Mouse (Mus musculus) thymus, postnatal 0 days (tissue): ENCODE data around the gene Msantd2. TPM values are rescaled to one million over a fixed set of nuclear protein-coding genes. Genes with fewer than 3 reads are reported as not detected.

Source experiments
- DNase-seq: peaks from one replicate; pipeline ENCODE4 v3.0.0-alpha.2; 2015; ENCODE audit warnings: low spot score
- polyA plus RNA-seq: library from polyadenylated mRNA; unstranded; fragments of >200 nt; fragmentation: Nextera tagmentation; extraction: Ambion mirVana; gene quantifications from 2 replicates; pipeline ENCODE4 v1.2.1, GENCODE M21; 2015

Msantd2 gene
- polyA plus RNA-seq, 1 experiment from 2014 or later: 16.7 TPM

DNA sequence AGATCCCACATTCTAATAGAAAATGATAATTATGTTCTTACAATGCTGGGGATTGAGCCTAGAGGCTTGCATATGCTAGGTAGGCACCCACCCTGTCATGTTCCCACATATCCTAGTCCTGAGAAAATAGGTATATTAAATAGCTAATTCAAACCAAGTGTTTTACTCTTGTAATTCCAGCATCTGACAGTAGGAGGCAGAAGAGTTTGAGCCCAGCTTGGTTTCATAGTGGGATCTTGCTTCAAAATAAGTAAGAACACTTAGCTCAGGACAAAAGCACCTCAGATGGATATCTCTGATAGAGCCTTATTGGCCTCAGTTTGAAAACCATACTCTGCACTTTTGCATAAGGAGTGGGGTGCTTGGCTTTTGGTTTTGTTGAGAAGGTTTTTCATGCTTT lies 15.2 kb downstream of the Msantd2 start:
- DNase-seq: no peak

DNA sequence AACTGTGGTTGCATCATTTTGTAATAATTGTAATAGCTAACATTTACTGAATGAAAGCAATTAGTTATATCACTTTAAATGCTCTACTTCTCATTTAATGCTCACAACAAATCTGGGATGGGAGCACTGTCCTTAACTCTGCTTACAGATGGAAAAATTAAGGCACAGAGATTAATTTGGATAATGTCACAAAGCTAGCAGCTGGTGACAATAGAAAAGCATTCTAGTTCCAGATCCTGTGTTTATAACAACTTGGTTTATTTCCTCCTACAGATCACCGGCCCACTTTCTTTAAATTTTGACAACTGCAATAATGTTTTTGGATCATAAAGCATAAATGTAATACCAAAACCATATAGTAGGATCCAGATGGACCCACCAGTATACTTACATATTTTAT lies 16.9 kb downstream of the Msantd2 start:
- DNase-seq: no peak

DNA sequence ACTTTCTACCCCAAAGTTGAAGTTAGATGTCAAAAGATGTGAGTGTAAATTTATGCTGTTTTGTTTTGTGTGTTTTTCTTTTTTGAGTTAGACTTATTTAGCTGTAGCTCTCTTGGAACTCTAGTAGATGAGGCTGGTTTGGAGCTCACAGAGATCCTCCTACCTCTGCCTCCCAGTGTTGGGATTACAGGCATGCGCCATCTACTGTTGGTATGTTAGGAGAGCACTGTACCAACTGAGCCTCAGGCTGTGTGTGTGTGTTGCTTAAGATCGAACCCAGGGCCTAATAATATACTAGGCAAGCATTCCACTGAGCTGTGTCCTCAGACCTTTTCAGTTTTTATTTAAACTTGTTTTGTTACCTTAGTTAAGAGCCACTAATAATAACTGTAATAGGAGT lies 23.0 kb downstream of the Msantd2 start:
- no peak for DNase-seq

DNA sequence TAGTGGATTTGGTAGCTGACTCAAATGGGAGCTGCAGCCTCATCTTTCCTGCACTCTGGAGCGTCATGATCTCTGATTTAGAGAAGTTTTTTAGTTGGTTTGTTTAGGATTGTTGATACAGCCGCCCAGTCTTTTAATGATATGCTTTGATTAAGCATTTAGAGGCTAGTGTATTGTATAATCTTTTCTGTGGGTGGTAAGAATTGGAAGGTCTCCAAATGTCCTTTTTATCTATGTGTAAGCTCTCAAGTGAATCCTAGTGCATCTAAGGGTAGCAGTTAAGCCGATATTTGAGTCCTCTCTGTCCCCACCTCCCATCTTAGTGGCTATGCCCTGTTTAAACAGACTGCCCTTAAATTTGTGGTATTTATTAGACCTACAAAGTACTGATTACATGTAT lies 25.3 kb downstream of the Msantd2 start:
- no peak for DNase-seq

DNA sequence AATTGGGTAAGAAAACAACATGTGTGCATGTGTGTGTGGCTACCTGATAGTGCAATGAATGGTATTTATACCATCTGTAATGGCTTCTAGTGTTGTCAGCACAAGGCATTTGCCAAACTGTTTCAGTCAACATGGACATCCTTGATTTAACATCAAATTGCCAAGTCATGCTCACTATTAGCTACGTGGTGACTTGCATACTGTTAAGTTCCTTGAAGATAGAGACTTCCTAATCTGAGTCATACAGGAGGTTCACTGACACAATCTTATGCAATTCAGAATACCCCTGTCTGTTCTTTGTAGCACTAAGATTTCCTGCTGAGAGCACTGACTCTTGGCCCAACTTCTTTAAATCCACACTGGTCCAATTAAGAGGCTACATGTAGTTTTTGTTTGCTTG lies 28.3 kb downstream of the Msantd2 start:
- DNase-seq: no peak

DNA sequence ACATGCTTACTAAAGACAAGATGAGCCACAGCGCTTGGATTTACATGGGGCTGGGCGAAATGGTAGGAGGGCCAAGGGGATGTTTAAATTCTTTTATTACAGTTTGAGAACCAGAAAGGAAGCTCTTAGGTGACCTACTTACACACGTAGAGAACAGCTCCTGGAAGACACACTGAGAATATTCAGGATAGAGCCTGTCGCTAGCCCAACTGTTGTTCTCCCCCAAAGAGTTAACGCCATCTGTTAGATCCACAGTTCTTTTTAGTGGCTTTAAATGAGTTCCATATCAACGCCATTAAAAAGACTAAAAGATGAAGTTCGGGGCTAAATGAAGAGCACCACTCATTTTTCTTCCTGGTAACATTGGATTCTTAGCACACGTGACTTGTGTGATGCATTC lies 29.9 kb downstream of the Msantd2 start:
- DNase-seq: no peak

DNA sequence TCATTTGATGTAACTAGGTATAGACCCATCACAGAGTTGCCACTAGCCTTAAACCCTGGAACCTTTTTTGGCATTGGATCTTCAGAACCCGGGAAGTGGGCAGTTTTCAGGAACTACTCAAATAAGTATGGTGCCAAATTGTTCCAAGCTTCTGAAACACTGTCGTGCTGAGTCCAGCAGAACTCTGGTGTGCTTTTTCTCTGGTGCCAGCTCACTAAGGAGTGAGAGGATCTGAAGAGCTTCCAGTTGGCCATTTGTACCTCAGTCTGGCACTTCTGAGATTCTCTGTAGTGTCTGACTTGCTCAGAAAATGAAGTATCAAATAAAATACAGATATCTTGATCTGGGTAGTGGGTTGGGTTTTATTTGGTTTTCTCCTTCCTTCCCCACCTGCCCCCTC lies 30.9 kb downstream of the Msantd2 start:
- no peak for DNase-seq

DNA sequence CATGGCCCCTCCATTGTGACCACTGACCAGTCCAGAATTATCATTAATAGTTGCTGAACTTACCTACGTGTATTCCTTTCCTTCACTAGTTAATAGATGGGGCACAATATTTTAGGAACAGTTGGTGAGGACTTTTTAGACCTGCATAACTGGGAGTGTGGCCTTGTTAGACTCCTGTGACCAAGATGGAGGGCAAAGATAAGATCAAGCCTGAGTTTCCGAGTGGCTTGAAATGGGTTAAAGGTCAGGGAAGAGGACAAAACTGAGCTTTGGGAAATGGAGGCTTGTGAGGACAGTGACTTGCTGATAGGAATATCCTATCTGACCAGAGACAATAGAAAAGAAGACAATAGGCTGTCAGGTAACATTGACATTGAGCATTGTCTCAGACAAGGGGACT lies 36.3 kb downstream of the Msantd2 start:
- no peak for DNase-seq

DNA sequence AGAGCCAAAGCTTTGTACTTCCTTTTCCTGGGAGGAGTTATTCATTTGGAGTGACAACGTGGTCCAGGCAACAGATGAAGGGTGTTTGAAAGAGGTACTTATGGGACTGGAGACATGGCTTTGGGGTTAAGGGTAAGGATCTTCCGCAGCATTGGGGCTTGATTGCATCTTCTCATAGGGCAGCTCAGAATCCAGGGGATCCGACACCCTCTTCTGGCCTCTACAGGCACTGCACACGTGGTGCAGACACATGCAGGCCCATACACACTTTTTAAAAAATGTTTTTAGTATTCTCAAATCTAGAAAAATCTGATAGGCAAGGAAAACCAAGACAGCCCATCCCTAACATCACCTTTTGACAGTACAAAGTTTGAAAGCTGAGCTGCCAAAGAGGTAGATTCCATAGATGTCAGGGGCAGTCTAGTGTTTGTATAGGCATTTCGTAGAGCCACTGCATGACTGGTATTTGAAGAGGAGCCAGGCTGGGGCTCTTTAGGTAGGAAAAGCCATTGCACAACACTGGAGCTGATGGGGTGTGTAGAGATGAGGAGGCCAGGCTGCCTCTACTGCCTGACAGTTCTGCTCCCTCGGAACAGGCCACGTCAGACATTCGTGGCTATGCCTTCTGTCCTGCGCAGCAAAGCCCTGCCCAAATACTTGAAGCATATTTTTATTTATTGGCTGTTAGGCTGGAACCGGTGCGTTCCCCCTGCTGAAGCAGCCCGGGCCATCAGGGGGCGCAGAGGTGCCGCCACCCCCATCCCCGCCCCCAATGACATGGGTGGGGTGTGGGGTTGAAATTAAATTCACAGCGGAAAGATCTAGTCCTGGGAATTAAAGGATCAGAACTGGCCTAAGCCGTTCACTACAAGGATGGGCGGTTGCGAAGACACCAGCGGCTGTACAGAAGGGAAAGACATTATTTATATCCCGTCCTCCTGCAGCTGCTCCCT lies 37.6 kb downstream of the Msantd2 start:
- DNase-seq: peak; percentile 5

DNA sequence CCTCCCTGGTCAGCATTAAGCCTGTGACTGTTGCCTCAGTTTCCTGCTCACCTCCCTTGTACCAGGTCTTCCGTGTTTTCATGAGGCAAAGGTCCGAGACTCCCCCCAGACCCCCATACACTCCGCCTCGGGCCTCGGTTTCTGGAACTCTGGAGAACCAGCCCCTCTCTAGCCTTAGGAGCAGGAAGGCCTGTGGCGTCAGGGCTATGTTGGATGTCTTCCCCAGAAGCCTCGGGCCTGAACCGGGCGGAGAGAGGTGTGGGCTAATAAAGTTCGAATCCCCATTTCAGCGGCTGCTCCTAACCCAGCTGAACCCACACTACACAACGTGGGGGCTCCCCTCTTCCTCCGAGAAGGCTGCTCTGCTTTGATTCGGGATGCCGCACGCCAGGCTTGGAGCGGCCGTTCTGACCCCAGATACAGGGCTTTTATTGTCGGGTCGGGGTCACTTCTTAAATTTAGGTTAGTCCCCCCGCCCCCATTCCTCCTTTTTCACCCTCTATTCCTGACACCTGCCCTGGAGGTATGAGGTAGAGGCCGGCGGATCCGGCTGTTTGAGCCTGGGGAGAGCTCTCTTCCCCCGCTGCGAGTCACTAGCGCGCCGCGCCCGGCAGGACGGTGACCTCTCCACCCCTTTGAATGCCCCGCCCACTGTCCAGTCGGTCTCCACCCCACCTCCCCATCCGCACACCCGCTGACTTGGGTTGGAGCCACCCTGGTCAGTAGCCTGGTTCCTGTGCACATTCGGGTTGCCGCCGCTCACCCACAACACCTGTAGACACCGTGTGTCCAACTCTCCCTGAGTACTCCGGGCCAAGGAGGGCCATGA lies 38.5 kb downstream of the Msantd2 start, which contains the start of gene Esam:
Gene Esam, plus strand, starts transcription at position 683 of the 829 bp plus-strand sequence.
- DNase-seq: no peak

DNA sequence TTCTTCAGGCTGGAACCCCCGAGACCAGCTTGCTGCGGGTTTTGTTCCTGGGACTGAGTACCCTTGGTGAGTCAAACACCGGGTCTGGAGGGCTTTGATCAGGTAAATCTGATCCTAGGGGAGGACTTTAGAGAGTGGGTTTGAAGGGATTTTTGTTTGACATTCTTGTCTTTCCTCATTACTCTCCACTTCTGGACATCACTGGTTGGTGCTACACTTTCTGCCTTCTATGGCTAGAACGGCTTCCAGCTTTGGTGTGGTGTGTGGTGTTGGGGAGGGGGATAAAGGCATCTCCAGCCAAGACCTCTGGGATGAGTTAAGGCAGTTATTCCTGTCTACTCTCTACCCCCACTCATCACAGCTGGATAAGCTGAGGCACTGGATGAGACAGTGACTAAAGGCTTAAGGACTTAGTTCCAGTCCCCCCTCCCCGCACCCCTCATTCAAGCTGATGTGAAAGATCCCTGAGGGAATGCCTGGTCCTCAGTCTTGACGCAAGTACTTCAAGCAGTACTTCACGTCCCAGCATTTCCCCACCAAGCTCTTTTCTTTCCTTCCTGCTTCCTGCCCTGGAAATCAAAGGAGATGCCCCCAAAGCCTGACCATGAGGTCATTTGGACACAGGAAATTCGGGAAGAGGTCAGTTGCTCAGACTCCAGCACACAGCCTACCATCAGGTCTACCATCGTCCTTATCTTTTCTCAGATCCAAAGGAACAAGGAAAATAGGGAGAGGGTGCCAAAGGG lies 39.3 kb downstream of the Msantd2 start:
- DNase-seq: no peak

DNA sequence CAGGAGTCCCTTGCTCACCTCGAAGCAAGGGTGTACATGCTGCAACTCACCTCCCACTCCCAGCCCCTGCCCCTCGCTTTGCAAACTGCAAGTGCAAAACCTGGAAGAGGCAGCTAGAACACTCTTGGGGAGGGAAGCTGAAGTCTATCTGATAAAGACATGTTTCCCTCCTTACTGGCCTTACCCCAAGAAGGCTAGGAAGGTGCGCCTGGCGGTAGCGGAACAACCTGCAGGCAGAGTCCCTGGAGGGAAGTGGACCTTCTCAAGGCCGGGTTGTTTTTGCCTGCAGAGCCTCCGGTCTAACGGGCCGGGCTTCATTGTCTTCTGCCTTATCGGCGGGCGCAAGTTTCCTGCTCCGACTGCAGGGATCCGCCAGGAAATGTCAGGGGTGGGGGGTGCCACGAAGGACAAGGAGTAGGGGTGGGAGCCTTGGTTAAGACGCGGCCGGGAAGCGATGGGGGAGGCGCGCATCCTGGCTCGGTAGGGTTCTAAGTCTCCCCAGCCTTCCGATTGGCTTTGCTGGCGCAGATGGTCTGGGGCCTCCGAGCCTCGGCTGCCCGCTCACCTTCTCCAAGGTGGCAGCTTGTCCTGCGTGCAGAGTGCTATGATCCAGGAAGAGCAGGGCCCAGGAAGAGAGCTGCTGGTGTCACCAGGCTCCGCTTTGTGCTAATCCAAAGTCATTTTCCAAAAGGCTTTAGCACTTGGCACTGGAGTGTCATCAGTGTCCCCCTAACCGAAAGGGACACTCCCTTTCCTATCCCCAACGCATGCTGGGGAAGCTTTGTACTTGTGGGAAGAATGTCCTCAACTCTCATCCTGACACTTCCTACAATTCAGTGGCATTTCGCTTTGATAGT lies 41.1 kb downstream of the Msantd2 start:
- DNase-seq: peak; percentile 31

DNA sequence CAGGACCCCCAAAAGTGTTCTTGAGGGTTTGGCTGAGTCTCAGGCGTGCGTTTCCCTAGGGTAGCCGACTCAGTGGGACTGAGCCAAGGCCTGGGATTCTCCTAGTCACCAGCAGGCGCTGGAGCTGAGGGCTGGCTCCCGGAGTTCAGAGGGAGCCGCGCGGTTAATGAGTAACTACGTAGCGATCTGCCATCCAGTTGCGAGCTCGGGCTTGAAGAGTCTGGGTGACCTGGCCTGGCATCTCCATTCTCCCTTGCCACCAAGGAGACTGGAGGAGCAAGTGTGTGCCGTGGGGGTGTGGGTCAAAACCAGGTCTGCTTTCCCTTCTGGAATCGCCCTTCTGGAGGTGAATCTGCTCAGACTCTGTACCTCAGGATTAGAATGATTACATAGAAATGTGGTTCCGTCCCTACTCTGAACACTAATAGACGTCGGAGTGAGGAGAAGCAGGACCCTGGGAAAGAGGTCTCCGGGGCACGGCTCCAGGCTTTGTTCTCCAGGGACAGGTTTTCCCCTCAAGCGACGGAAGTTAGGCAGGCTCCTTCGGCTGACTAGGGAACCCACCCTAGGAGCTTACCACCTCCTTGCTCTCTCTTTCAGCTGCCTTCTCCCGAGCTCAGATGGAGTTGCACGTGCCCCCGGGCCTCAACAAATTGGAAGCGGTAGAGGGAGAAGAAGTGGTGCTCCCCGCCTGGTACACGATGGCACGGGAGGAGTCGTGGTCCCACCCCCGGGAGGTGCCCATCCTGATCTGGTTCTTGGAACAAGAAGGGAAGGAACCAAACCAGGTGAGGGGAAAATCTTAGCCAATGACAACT lies 42.0 kb downstream of the Msantd2 start:
- no peak for DNase-seq

DNA sequence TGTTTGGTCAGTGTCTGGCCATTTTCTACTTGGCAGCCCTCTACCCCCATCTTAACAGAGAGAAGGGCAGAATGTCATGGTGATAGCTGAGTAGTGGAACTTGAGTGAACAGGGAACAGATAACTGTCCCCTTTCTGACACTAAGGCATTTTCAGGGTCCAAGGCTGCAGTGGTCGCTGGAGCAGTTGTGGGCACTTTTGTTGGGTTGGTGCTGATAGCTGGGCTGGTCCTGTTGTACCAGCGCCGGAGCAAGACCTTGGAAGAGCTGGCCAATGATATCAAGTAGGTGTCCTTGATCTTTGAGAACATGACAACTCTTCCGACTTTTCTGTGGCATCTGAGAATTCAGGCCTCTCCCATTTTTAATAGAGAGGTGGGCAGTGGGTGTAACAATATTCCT lies 47.7 kb downstream of the Msantd2 start:
- DNase-seq: no peak

DNA sequence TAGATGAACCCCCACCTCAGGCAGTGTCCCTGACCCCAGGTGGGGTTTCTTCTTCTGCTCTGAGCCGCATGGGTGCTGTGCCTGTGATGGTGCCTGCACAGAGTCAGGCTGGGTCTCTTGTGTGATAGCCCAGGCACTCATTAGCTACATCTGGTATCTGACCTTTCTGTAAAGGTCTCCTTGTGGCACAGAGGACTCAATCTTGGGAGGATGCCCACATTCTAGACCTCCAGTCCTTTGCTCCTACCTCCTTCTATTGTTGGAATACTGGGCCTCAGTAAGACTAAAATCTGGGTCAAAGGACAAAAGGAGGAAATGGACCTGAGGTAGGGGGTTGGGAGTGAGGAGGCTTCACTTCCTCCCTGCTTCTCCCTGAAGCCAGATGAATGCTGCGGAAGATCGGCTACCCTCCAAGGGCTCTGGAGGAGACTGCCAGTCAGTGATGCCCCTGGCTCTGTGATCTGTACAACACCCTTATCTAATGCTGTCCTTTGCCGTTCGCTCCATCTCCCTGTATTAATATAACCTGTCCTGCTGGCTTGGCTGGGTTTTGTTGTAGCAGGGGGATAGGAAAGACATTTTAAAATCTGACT lies 48.6 kb downstream of the Msantd2 start:
- no peak for DNase-seq

DNA sequence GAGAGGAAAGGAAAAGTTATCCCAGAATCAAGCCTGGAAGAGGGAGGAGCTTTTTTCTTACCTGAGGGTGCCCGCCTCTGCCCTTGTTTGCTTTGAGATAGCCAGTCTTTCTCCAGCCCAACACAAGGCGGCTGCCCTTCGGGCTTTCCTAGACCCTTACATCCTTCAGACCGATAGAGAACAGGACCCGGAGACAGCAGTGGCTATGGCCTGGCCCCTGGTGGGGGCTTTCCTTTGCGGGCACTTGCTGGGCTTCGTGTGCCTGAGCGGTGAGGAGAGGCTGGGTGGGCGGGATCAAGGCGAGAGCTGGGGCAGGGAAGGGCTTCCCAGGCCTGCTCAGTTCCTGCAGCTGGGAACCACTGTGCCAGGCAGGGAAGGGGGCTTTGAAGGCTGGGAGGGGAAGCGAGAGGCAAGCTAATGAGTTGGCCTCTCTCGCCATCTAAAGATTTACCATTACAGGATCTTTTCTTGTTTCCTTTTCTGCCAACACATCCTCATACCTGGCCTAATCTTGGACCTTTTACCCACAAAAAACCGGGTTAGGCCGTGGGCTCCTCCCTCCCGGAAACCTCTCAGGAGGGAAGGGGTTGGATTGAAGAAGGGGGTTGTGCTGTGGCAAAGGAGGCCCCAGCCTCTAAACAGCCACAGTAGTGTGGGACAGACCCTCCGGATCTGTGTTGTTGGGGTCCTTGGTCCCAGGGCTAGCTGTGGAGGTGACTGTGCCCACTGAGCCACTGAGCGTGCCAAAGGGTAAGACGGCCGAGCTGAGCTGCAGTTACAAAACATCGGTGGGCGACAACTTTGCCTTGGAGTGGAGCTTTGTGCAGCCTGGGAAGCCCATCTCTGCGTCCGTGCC lies 50.3 kb downstream of the Msantd2 start, which contains the start of gene Vsig2:
Gene Vsig2, plus strand, starts transcription at position 86 of the 856 bp plus-strand sequence.
- DNase-seq: no peak

DNA sequence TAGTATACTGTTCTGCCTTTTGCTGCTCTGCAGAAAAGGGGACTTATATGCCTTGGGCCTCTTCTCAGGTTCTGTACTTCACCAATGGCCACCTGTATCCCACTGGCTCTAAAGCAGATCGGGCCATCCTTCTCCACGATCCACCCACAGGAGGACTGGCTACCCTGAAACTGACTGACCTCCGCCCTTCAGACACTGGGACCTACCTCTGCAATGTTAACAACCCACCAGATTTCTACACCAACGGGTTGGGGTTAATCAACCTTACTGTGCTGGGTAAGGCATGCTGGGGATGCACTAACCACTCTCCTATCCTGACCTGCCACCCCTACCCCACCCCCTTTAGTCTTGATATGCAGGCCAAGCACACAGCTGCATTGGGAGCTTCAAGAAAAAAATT lies 51.1 kb downstream of the Msantd2 start:
- no peak for DNase-seq
